Mouse (Mus musculus) limb, embryonic 11.5 days (tissue): ENCODE results near the gene Tle4. TPM values are rescaled to one million over a fixed set of nuclear protein-coding genes. Genes with fewer than 3 reads are reported as not detected.

ENCODE experiments used
- ATAC-seq: fragments of 200-750 bp; cut with Nextera tagmentation; 2 replicates; pipeline ENCODE4 v1.8.0; 2017; ENCODE audit warnings: low read depth; ENCODE audit not compliant: insufficient number of reproducible peaks, low FRiP score, low TSS enrichment
- DNase-seq: peaks from one replicate; pipeline ENCODE4 v3.0.0-alpha.2; 2015; ENCODE audit warnings: low spot score
- H3K27ac ChIP-seq: fragments of 300-500 bp; sonication (generic); replicated peaks from 2 replicates; pipeline ENCODE4 v1.5.1; 2014; ENCODE audit warnings: low read depth, mild to moderate bottlenecking, low read length
- H3K27me3 ChIP-seq: fragments of 300-500 bp; sonication (generic); 2 replicates; pipeline ENCODE4 v1.6.1; 2014; ENCODE audit warnings: mild to moderate bottlenecking, low read length, mixed read lengths; ENCODE audit not compliant: control insufficient read depth, insufficient read depth
- H3K36me3 ChIP-seq: fragments of 300-500 bp; sonication (generic); 2 replicates; pipeline ENCODE4 v1.6.1; 2014; ENCODE audit warnings: mild to moderate bottlenecking, low read length, moderate library complexity, mixed read lengths; ENCODE audit not compliant: control insufficient read depth, insufficient read depth
- H3K4me1 ChIP-seq: fragments of 300-500 bp; sonication (generic); 2 replicates; pipeline ENCODE4 v1.6.1; 2014; ENCODE audit warnings: low read length, mixed read lengths; ENCODE audit not compliant: control insufficient read depth, insufficient read depth
- H3K4me2 ChIP-seq: fragments of 300-500 bp; sonication (generic); 2 replicates; pipeline ENCODE4 v1.6.1; 2014; ENCODE audit warnings: low read depth, mild to moderate bottlenecking, moderate library complexity; ENCODE audit not compliant: severe bottlenecking
- H3K4me3 ChIP-seq: fragments of 300-500 bp; sonication (generic); 2 replicates; pipeline ENCODE4 v1.5.1; 2014; ENCODE audit warnings: low read depth, low read length
- H3K9ac ChIP-seq: fragments of 300-500 bp; sonication (generic); 2 replicates; pipeline ENCODE4 v1.6.1; 2014; ENCODE audit warnings: mild to moderate bottlenecking, low read length
- H3K9me3 ChIP-seq: fragments of 300-500 bp; sonication (generic); 2 replicates; pipeline ENCODE4 v1.6.1; 2016; ENCODE audit warnings: low read length; ENCODE audit not compliant: control insufficient read depth
- WGBS: fragments of 180-500 bp; shearing (Covaris S2); extraction: QIAGEN DNeasy Blood & Tissue Kit; methylation state at CpG from one replicate; pipeline ENCODE4 v1.1.7; 2014; 5-methylcytosine and 5-hydroxymethylcytosine counted together
- polyA plus RNA-seq: library from polyadenylated mRNA; unstranded; fragments of >200 nt; fragmentation: Nextera tagmentation; extraction: Ambion mirVana; gene quantifications from 2 replicates; pipeline ENCODE4 v1.2.1, GENCODE M21; 2014

Tle4 gene
- polyA plus RNA-seq, 1 experiment from 2014 or later: 29.0 TPM

DNA sequence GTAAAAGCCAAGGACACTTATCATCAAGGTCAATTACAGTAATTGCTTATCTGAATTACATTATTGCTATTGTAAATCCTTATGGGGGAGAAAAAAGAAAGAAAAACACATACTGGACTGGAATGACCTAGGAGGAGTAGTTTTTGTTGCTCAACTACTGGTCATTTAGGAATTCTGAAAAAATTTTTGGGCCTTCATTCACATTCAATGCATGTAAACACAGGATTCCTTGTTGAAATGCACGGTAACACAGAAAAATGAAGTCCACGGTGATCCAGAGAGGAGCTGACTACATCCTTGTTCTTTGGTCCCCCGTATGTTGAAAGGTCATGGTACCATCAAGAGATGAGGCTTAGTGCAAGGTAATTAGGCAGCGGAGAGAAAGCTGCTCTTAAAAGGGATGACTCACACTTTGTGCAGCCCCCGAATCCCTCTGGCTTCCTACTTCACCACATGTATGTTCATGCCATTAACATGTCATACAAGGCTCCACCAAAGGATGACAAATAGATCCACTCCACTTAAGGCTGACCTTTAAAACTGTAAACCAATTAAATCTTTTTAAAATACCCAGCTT, 115.2 kb downstream of the Tle4 start:
- H3K27ac ChIP-seq: no peak overlapping the region
- H3K4me1 ChIP-seq: 0 out of 2 replicates have a peak, but pooled peaks cover 5% of the 10 kb centered on the region
- 68% methylated on average over 5 of the region's 5 CpGs for WGBS
- DNase-seq (no peak), ATAC-seq (no peak)
- H3K4me3 ChIP-seq: no peak overlapping the region
- no peaks in the 10 kb centered on the region for H3K36me3 ChIP-seq
- H3K9me3 ChIP-seq: no peaks in the 10 kb centered on the region
- H3K27me3 ChIP-seq: no peaks in the 10 kb centered on the region
- no peak overlapping the region for H3K4me2 ChIP-seq
- no peak overlapping the region for H3K9ac ChIP-seq

GRCm38 (mm10) chr19:14481796-14482561, 115.9 kb downstream of the Tle4 start:
- no peaks in the 10 kb centered on the region for H3K36me3 ChIP-seq
- H3K9me3 ChIP-seq: no peaks in the 10 kb centered on the region
- no peak overlapping the region for H3K4me2 ChIP-seq
- H3K27me3 ChIP-seq: no peaks in the 10 kb centered on the region
- no peak overlapping the region for H3K9ac ChIP-seq
- H3K27ac ChIP-seq: no peak overlapping the region
- ATAC-seq: no peak
- no peak for DNase-seq
- 0 out of 2 replicates have a peak, but pooled peaks cover 5% of the 10 kb centered on the region for H3K4me1 ChIP-seq
- 66% methylated on average over 5 of the region's 5 CpGs for WGBS
- H3K4me3 ChIP-seq: no peak overlapping the region

DNA sequence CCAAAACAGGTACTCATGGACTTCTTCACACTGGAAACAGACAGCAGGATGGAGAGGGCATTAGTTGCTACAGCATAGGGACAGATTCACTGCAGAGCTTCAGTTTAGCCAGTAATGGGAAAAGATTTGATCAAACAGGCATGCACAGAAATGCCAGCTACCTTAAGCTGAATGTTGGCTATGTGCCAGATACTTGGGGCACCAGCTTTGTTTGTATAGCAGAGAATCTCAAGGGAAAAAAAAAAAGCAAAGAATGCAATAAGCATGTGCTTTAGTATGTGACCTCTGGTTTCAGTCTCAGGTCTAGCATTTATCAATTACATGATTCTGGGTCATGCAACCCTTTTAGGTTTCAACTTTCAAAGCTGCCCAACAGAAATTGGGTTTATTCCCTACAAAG, 118.1 kb downstream of the Tle4 start:
- Histone ChIP-seq H3K4me1 (0 out of 2 replicates have a peak, but pooled peaks cover 3% of the 10 kb centered on the region), H3K9ac (no peak overlapping the region), H3K9me3 (no peaks in the 10 kb centered on the region), H3K4me2 (no peak overlapping the region), H3K36me3 (no peaks in the 10 kb centered on the region), H3K27me3 (no peaks in the 10 kb centered on the region), H3K27ac (no peak overlapping the region), H3K4me3 (no peak overlapping the region)
- DNase-seq (no peak), ATAC-seq (no peak)

DNA sequence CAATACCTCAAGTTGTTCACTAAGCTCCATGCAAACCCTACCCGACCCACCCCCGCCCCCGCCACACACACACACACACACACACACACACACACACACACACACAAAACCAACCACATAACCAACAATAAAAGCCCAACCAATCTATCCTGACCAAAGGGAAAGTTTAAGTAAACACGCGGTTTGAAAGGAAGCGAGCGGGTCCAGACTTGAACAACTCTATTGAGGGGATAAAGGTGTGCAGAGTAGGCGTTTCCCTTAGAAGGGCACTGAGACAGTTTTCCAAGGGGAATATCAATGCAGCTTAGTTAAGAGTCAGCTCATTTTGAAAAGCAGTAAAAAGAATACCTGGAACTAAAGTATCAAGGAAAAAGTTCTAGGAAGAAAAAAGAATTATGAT, 128.5 kb downstream of the Tle4 start:
- H3K27me3 ChIP-seq: no peaks in the 10 kb centered on the region
- H3K4me1 ChIP-seq: no peaks in the 10 kb centered on the region
- no peak overlapping the region for H3K27ac ChIP-seq
- WGBS: 91% methylated on average over 8 of the region's 8 CpGs
- no peak overlapping the region for H3K4me3 ChIP-seq
- ATAC-seq: no peak
- H3K9me3 ChIP-seq: no peaks in the 10 kb centered on the region
- DNase-seq: no peak
- H3K4me2 ChIP-seq: no peak overlapping the region
- no peak overlapping the region for H3K9ac ChIP-seq
- no peaks in the 10 kb centered on the region for H3K36me3 ChIP-seq

DNA sequence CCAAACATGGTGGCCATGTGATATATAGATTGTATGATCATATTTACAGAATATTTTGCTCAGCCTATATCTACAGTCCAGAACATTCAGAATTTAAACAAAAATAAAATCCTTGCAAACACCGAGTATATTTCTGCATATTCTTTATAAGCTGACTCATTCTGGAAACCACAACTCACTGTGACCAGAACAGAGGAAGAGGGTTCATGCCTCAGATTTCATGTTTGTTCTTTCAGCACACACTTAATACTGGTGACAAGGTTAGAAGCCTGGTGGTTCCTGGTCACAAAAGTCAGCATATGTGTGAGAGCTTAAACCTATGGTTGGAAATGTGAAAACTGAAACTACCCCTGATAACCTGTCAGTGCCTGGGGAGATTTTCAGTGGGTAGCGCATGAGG, 129.1 kb downstream of the Tle4 start:
- H3K4me2 ChIP-seq: no peak overlapping the region
- DNase-seq (no peak), ATAC-seq (no peak)
- 87% methylated on average over 2 of the region's 2 CpGs for WGBS
- H3K27ac ChIP-seq: no peak overlapping the region
- no peak overlapping the region for H3K9ac ChIP-seq
- H3K27me3 ChIP-seq: no peaks in the 10 kb centered on the region
- no peaks in the 10 kb centered on the region for H3K9me3 ChIP-seq
- no peaks in the 10 kb centered on the region for H3K36me3 ChIP-seq
- H3K4me1 ChIP-seq: no peaks in the 10 kb centered on the region
- H3K4me3 ChIP-seq: no peak overlapping the region

- Histone ChIP-seq H3K27me3 (no peaks in the 10 kb centered on the region), H3K9ac (no peak overlapping the region), H3K4me1 (no peaks in the 10 kb centered on the region), H3K4me2 (no peak overlapping the region), H3K4me3 (no peak overlapping the region), H3K9me3 (no peaks in the 10 kb centered on the region), H3K27ac (no peak overlapping the region), H3K36me3 (no peaks in the 10 kb centered on the region)
- DNase-seq (no peak), ATAC-seq (no peak)
- WGBS: 82% methylated on average over 8 of the region's 8 CpGs
Measured at GRCm38 (mm10) chr19:14466020-14466419, 131.8 kb downstream of the Tle4 start.

DNA sequence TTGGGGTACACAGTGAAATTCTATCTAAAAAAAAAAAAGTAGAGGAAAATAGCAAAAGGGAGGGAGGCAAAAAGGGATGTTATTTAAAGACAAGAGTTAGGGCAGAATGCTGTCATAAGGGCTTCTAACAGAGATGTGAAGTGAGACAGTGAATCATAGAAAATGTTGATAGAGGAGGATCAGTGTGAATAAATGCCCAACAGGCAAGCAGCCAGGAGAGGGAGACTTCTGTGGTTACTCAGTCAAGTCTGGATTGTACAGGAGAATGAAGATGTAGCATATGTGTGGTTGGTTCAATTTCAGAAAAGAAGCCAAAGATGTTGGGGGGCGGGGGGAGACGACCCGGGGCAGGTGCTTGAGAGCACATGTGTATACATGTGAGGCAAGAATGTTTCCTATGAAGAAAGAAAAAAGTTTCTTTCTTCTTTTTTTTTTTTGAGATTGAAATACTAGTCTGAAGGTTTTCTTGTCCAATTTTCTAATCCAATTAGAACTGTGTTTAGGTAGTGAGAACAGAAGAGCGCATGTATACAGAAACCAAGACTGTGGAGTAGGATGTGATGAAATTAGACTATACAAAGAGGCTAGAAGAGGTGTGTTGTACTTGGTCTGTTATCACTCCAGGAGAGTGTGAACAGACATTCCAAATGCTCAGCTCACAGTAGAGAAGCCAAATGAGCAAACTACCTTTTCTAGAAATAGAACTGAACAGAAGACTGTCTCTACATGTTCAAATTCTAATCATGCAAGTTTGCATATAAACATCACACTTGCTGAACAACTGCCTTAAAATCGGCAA, 134.4 kb downstream of the Tle4 start:
- H3K9me3 ChIP-seq: no peaks in the 10 kb centered on the region
- WGBS: 94% methylated on average over 5 of the region's 5 CpGs
- no peaks in the 10 kb centered on the region; the same call in 1 of the 2 replicates for H3K36me3 ChIP-seq
- ATAC-seq (no peak), DNase-seq (no peak)
- H3K4me2 ChIP-seq: no peak overlapping the region
- H3K4me3 ChIP-seq: no peak overlapping the region
- no peaks in the 10 kb centered on the region for H3K27me3 ChIP-seq
- no peak overlapping the region for H3K9ac ChIP-seq
- no peaks in the 10 kb centered on the region for H3K4me1 ChIP-seq
- H3K27ac ChIP-seq: no peak overlapping the region

DNA sequence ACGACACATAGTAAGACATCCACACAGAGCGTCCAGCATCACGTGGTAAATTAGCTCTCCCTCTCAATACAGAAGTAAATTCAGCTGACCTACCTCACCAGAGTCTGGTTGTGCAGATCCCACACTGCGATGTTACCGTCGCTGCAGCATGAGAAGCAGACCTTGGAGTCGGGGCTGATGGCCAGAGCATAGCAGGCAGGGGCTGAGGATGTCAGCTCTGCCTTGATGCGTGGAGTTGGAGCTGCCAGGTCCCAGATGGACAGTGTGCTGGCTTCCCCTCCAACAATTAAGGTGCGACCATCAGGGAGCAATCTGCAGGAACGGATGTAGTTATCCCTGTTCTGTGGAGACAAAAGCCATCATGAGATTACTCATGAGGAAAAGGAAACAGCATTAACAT, 144.4 kb downstream of the Tle4 start:
- ATAC-seq: no peak

More for the DNA sequence above, 144.4 kb downstream of the Tle4 start:
- Histone ChIP-seq H3K27ac (no peak overlapping the region), H3K9ac (no peak overlapping the region), H3K4me1 (no peaks in the 10 kb centered on the region), H3K4me2 (no peak overlapping the region), H3K27me3 (no peaks in the 10 kb centered on the region), H3K9me3 (no peaks in the 10 kb centered on the region), H3K36me3 (peaks cover 11% of the 10 kb centered on the region; the same call in 1 of the 2 replicates), H3K4me3 (no peak overlapping the region)
- DNase-seq: no peak
- WGBS: 91% methylated on average over 10 of the region's 10 CpGs
